Mouse (Mus musculus) cerebellum, adult 9-10 months (tissue): ENCODE data around the gene Usp29.
"Not testable (repeated sequence)": the region's sequence is repeated elsewhere in the genome, so short reads cannot be mapped to it uniquely, and the experiment has no call there.

ENCODE experiments used
- DNase-seq: peaks from one replicate; pipeline ENCODE4 v3.0.0; 2022

Gene Usp29

GRCm38 (mm10) chr7:6937040-6937439, 206.7 kb downstream of the Usp29 start:
- peak; percentile 76 for DNase-seq

- DNase-seq, result peak; percentile 30
Observed at GRCm38 (mm10) chr7:6940761-6941231, 210.4 kb downstream of the Usp29 start.

DNA sequence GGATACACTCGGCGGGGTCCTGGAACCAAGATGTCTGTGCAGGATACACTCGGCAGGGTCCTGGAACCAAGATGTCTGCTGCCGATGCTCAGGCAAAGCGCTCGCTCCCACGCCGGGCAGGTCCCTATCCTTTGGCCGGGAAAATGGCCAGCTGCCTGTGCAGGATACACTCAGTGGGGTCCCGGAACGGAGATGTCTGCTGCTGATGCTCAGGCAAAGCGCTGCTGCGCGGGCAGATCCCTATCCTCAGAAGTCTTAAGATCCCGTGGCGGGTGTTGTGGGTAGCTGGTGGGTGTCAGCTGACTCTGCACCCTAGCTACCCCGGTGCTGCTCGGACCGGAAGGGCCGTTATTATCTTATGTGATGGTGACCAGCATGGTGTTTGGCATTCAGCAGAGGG, 217.7 kb downstream of the Usp29 start:
- DNase-seq, result peak; percentile 57

DNA sequence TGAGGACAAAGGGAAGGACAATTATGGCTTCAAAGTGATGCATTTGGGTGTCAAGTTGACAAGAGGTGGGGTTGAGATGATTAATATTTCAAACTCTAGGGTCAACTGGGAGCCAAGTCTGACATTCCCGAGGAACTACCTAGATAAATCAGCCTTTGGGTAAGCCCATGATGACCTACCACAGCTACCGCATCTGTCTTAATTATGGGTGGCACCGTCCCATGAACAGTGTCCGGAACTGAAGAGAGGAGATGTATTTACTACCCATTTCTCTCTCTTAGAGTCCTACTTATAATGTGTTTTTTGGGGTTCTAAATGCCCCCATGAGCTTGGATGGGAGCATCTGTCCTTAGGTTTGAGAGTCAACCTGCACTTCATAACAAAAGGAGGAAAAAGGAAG, 226.2 kb downstream of the Usp29 start:
- DNase-seq, result no peak

- DNase-seq, result no peak
Observed at GRCm38 (mm10) chr7:6958574-6958973, 228.2 kb downstream of the Usp29 start.

GRCm38 (mm10) chr7:6973566-6973965, 243.2 kb downstream of the Usp29 start:
- DNase-seq, result no peak

DNA sequence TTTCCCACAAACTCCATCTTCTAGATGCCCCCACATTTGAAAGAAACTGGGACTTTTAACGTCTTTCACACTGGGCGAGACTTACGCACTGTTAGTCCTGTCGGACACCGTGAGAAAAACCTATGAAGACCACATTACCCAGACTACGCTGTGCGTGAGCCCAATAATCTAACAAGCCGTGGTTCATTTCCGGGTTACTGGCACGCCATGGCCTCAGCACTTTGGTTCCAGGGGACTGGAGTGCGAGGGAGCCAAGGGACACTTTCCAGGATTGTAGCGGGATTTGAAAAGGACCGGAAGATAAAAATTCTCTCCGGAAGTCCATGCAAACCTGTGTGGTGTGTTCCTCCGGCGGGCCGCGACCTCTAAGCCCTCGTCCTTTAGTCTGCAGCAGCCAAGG, 246.5 kb downstream of the Usp29 start:
- no peak for DNase-seq

- not testable (repeated sequence) for DNase-seq
Observed at GRCm38 (mm10) chr7:6995251-6995650, 264.9 kb downstream of the Usp29 start, which contains the start of gene Aurkc. Gene Aurkc (plus strand): TSS chr7:6995300.

GRCm38 (mm10) chr7:6998914-6999313, 268.5 kb downstream of the Usp29 start:
- DNase-seq, result not testable (repeated sequence)

- DNase-seq, result not testable (repeated sequence)
Observed at GRCm38 (mm10) chr7:7005441-7005840, 275.1 kb downstream of the Usp29 start.
